Mouse (Mus musculus): ENCODE data around the gene 6030468B19Rik. TPM values are rescaled to one million over a fixed set of nuclear protein-coding genes. Genes with fewer than 3 reads are reported as not detected.
"Not testable (repeated sequence)": the region's sequence is repeated elsewhere in the genome, so short reads cannot be mapped to it uniquely, and the experiment has no call there.

The 6030468B19Rik gene
- total RNA-seq, 1 experiment, result not detected

- no peak overlapping the region for H3K27ac ChIP-seq (ENCODE audit: insufficient read depth, low read depth, low read length, poor library complexity, severe bottlenecking)
- H3K4me3 ChIP-seq (ENCODE audit: insufficient read depth in 1 of 2, low read depth in 1 of 2, low read length in 2 of 2, poor library complexity in 1 of 2, severe bottlenecking in 1 of 2), result peak overlapping the region; percentile 51 to 78
These were observed 13.7 kb upstream of the 6030468B19Rik start for GRCm38 (mm10) chr11:117783683-117784309.

DNA sequence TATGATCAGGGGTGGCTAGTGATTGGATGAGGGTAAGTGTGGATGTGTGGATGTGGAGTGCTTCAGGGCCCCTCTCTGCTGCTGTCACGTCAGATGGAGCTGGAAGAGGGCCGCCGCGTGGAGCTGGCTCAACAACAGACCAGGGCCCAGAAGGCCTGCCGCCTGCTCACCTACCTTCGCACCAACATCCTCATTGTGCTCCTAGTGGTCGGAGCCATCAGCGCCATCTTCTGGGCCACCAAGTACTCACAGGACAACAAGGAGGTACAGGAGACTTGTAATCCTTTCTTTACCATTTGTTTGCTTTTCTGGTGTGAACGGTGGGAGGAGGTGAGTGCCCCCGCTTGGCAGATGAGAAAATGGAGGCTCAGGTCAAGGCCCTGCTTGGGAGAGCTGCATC is 11.2 kb upstream of the 6030468B19Rik start:
- Histone ChIP-seq H3K4me1 (ENCODE audit: control insufficient read depth in 2 of 2, insufficient read depth in 2 of 2, low read length in 2 of 2, poor library complexity in 1 of 2) (peaks cover 10 to 29% of the 10 kb centered on the region in 2 experiments; a peak in 3 of 4 replicates), H3K9ac (ENCODE audit: insufficient read depth, low read depth, low read length, poor library complexity, severe bottlenecking) (no peak overlapping the region), H3K27ac (ENCODE audit: insufficient read depth, low read depth, low read length, poor library complexity, severe bottlenecking) (no peak overlapping the region), H3K9me3 (ENCODE audit: control insufficient read depth, insufficient read depth, low read depth, low read length) (no peaks in the 10 kb centered on the region), H3K4me3 (ENCODE audit: insufficient read depth in 1 of 2, low read depth in 1 of 2, low read length in 2 of 2, poor library complexity in 1 of 2, severe bottlenecking in 1 of 2) (no peak overlapping the region), H3K36me3 (ENCODE audit: control insufficient read depth, insufficient read depth, low read length, poor library complexity, severe bottlenecking) (no peaks in the 10 kb centered on the region)
- in situ Hi-C loops (cut with MboI; ENCODE audit: low sequenced_read_pairs in 2 of 2, unreplicated experiment in 2 of 2), result no loop called here
- no peak for TF ChIP-seq ZNF384 (IDR thresholded peaks at IDR 0.05; ENCODE audit: low read depth, low read length)
- TF ChIP-seq HCFC1 (IDR thresholded peaks at IDR 0.05; ENCODE audit: borderline replicate concordance, insufficient read depth, low read length), result no peak
- TF ChIP-seq ZC3H11A (IDR thresholded peaks at IDR 0.05; ENCODE audit: borderline replicate concordance, low read depth, low read length), result peak; percentile 27; the same call in 1 of the 2 replicates
- TF ChIP-seq CHD2 (IDR thresholded peaks at IDR 0.05; ENCODE audit: low read depth, low read length), result no peak
- no peak for DNase-seq (ENCODE audit: low read depth, low spot score)

More at GRCm38 (mm10) chr11:117783683-117784309, 13.7 kb upstream of the 6030468B19Rik start:
- DNase-seq (ENCODE audit: low read depth, low spot score), result no peak
- Histone ChIP-seq H3K9ac (ENCODE audit: insufficient read depth, low read depth, low read length, poor library complexity, severe bottlenecking) (peak overlapping the region; percentile 56; the same call in 1 of the 2 replicates), H3K4me1 (ENCODE audit: control insufficient read depth in 2 of 2, insufficient read depth in 2 of 2, low read length in 2 of 2, poor library complexity in 1 of 2) (peaks cover 8 to 29% of the 10 kb centered on the region in 2 experiments; a peak in 3 of 4 replicates), H3K9me3 (ENCODE audit: control insufficient read depth, insufficient read depth, low read depth, low read length) (no peaks in the 10 kb centered on the region), H3K36me3 (ENCODE audit: control insufficient read depth, insufficient read depth, low read length, poor library complexity, severe bottlenecking) (no peaks in the 10 kb centered on the region)
- in situ Hi-C loops (cut with MboI; ENCODE audit: low sequenced_read_pairs in 2 of 2, unreplicated experiment in 2 of 2), result no loop called here
- TF ChIP-seq ZC3H11A (IDR thresholded peaks at IDR 0.05; ENCODE audit: borderline replicate concordance, low read depth, low read length) (no peak), HCFC1 (IDR thresholded peaks at IDR 0.05; ENCODE audit: borderline replicate concordance, insufficient read depth, low read length) (no peak), ZNF384 (IDR thresholded peaks at IDR 0.05; ENCODE audit: low read depth, low read length) (no peak), MAFK (IDR thresholded peaks at IDR 0.05; ENCODE audit: insufficient read depth, low read depth, low read length) (no peak), CHD2 (IDR thresholded peaks at IDR 0.05; ENCODE audit: low read depth, low read length) (no peak)

DNA sequence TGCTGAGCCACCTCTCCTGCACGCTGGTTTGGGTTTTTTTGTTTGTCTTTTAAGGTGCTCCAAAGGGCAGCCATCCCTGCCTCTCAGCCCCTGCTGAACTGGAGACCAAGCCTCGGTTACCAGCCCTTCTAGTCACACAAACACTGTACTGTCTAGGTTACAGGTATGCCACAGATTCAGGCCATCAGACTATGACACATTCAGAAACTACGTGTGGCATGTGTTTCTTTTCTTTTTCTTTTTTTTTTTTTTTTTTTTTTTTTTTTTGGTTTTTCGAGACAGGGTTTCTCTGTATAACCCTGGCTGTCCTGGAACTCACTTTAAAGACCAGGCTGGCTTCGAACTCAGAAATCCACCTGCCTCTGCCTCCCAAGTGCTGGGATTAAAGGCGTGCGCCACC is 9.0 kb upstream of the 6030468B19Rik start:
- in situ Hi-C loops (cut with MboI; ENCODE audit: low sequenced_read_pairs in 2 of 2, unreplicated experiment in 2 of 2); DNase-seq (ENCODE audit: low read depth, low spot score); H3K9ac ChIP-seq (ENCODE audit: insufficient read depth, low read depth, low read length, poor library complexity, severe bottlenecking); H3K4me3 ChIP-seq (ENCODE audit: insufficient read depth in 1 of 2, low read depth in 1 of 2, low read length in 2 of 2, poor library complexity in 1 of 2, severe bottlenecking in 1 of 2); H3K9me3 ChIP-seq (ENCODE audit: control insufficient read depth, insufficient read depth, low read depth, low read length); H3K27ac ChIP-seq (ENCODE audit: insufficient read depth, low read depth, low read length, poor library complexity, severe bottlenecking); H3K36me3 ChIP-seq (ENCODE audit: control insufficient read depth, insufficient read depth, low read length, poor library complexity, severe bottlenecking): not testable (repeated sequence)
- H3K4me1 ChIP-seq (ENCODE audit: control insufficient read depth in 2 of 2, insufficient read depth in 2 of 2, low read length in 2 of 2, poor library complexity in 1 of 2), result peaks cover 8 to 29% of the 10 kb centered on the region in 2 experiments; a peak in 2 of 4 replicates

GRCm38 (mm10) chr11:117790286-117790685 is 7.2 kb upstream of the 6030468B19Rik start:
- Histone ChIP-seq H3K9ac (ENCODE audit: insufficient read depth, low read depth, low read length, poor library complexity, severe bottlenecking) (0 out of 2 replicates have a peak overlapping the region, but pooled peaks have one; percentile 9), H3K9me3 (ENCODE audit: control insufficient read depth, insufficient read depth, low read depth, low read length) (no peaks in the 10 kb centered on the region), H3K4me1 (ENCODE audit: control insufficient read depth in 2 of 2, insufficient read depth in 2 of 2, low read length in 2 of 2, poor library complexity in 1 of 2) (peaks cover 4 to 27% of the 10 kb centered on the region in 2 experiments; a peak in 2 of 4 replicates), H3K36me3 (ENCODE audit: control insufficient read depth, insufficient read depth, low read length, poor library complexity, severe bottlenecking) (no peaks in the 10 kb centered on the region), H3K27ac (ENCODE audit: insufficient read depth, low read depth, low read length, poor library complexity, severe bottlenecking) (no peak overlapping the region), H3K4me3 (ENCODE audit: insufficient read depth in 1 of 2, low read depth in 1 of 2, low read length in 2 of 2, poor library complexity in 1 of 2, severe bottlenecking in 1 of 2) (peak overlapping the region; percentile 5 to 9; a peak in 2 of 4 replicates)
- in situ Hi-C loops (cut with MboI; ENCODE audit: low sequenced_read_pairs in 2 of 2, unreplicated experiment in 2 of 2), result no loop called here
- no peak for DNase-seq (ENCODE audit: low read depth, low spot score)
- TF ChIP-seq CHD2 (IDR thresholded peaks at IDR 0.05; ENCODE audit: low read depth, low read length) (no peak), ZNF384 (IDR thresholded peaks at IDR 0.05; ENCODE audit: low read depth, low read length) (no peak), HCFC1 (IDR thresholded peaks at IDR 0.05; ENCODE audit: borderline replicate concordance, insufficient read depth, low read length) (no peak), MAFK (IDR thresholded peaks at IDR 0.05; ENCODE audit: insufficient read depth, low read depth, low read length) (no peak), ZC3H11A (IDR thresholded peaks at IDR 0.05; ENCODE audit: borderline replicate concordance, low read depth, low read length) (no peak; the same call in 1 of the 2 replicates)
